Mouse (Mus musculus) thymus, postnatal 14 days (tissue): Measurements from ENCODE around the gene Hps4.
"Not testable (repeated sequence)": the region's sequence is repeated elsewhere in the genome, so short reads cannot be mapped to it uniquely, and the experiment has no call there.

Experiments used
- DNase-seq: peaks from one replicate; pipeline ENCODE4 v3.0.0; 2021

The Hps4 gene

DNA sequence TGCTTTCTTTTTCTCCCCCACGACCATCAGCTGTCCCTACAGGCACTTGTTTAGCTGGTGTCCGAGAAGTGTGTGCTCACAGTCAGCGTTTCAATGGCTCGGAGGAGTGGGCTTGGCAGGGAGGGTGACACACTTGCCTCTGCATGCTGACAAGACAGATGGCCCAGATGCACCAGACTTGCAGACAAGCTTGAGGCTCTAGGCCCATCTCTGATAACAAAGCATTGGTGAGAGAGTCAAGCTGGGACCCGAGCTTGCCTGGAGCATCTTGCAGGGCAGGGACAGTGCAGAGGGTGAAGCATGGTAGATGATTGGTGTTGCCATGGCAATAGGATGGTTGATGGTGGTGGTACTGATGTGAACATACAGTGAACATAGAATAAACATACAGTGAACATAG is 66.4 kb downstream of the Hps4 start:
- DNase-seq: no peak

DNA sequence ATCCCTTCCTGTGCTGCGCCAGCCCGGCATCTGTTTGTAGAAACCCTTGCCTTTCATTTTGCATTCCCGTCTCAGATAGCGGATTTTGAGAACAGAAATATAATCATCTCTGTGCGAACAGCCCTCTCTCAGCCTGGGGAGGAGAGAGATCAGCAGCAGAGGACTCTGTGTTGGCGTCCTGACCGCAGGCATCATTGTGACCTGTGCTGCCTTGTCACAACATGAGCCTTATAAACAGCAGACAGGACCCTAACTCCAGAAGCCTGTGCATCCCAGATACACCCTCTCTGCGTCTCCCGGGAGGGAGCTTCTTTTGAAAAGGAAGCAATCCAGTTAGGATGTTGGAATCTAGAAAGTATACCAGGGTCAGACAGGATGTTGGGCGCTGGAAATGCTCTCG is 68.2 kb downstream of the Hps4 start:
- DNase-seq: no peak

DNA sequence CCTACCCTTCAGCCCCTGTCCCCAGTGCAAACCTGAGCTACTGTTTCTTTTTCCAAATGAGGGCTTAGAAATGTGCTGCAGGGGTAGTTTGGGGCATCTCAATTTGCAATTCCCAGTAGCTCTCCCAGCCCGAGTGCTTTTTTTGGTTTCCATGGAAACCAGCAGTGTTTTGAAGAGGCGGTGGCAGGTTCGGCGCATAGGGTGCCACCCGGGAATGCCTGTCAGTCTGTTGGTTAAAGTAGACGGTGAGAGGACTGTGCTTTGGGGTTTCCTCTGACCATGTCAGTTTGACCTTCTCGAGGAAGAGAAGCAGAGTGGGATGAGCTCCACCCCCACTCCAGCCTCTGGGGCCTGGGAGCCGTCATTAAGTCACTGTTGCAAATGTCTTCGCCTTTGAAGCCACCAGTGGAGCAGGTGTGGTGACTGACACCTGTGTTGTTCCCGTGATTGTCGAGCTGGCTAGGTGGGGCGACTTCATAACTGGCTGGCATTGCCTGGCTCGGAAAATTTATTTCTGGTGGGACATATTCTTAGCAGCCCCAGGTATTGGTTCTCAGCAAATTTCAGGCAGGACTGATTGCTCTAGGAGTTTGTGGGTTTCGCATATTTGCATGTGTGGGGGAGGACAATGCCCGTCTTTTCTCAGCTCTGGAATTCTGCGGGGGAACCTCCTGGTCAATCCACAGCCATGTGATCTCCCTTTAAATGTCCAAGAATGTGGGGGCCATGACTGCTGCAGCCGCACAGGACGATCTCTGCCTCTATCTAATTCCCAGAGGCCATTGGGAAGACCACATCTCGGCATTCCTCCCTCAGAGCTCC is 68.8 kb downstream of the Hps4 start:
- DNase-seq: no peak

DNA sequence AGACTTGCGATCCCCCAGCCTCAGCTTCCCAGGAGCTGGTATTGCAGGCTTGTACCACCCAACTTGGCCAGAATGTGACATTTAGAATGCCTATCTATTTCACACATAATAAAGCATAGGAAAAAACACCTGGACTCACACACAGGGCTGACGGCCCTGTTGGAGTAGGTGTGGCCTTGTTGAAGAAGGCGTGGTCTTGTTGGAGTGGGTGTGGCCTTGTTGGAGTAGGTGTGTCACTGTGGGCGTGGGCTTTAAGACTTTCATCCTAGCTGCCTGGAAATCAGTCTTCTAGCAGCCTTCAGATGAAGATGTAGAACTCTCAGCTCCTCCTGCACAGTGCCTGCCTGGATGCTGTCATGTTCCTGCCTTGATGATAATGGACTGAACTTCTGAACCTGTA is 69.9 kb downstream of the Hps4 start:
- DNase-seq: not testable (repeated sequence)

DNA sequence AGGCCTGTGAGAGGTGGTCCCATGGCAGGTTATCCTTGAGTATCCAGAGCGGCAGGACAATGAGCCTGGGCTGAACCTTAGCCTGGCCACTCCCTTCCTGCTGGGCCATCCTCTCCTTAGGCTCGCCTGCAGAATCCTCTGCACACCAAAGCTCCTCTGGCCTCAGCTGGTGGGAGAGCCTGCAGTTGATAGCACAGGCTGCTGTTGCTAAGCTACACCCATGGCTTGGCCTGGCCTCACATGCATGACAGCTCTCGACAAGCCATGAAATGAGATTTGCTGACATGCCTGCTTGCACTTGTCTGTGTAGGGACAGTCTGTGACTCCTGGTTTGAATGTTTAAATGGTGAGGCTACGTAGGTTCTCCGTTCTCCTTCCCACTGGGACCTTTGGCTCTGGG is 73.8 kb downstream of the Hps4 start:
- DNase-seq: no peak

DNA sequence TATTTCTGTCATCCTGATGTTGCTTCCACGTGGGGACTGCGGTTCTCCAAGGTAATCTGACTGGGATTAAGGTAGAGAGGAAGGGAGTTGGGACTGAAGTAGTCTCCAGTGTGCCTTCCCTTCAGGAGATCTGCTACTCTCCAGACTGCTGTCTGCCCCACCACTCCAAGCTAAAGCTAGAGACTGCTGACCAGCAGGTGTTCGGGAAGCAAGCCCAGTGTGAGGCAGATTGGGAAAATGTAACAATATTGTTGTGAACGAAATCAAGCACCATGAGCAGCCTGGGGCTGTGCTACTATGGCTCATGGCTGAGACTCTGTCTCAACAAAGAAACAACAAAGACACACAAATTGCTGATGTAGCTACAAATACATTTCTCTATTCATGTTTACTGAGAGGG is 75.1 kb downstream of the Hps4 start:
- no peak for DNase-seq

DNA sequence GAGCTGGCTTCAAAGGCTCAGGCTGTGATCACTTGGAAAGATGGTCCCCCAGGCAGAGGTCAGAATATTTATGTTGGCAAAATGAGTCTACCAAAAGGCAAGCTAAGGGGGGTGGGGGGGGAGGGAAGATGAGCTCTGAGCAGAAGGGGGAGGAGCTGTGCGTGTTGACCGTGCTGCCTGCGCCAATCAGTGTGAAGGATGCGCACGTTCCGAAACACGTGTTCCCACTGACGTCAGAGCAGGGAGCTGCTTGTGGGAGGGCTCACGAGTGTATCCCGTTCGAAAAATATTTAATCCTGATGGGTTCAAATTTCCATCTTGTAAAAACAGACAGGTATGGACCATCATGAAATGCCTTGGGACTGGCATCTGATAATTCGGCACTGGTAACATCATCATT is 76.7 kb downstream of the Hps4 start:
- no peak for DNase-seq

DNA sequence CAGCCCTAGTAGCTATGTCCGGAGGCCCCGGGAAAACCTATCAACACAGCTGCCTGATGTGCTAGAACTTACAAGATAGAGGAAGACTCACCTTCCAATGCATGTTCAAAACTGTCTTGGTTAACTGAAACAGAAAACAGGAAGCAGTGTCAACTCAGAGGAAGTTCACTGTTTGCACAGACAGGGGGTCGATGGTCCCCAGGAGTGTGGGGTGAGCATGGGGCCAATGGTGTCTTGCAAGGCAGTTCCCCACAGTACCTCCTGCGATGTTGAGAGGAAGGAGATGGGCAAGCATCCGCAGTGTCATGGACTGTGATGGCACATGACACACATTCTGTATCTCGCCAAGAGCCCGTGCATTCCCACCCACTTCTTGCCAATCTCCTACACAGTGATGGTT is 83.8 kb downstream of the Hps4 start:
- DNase-seq: no peak

DNA sequence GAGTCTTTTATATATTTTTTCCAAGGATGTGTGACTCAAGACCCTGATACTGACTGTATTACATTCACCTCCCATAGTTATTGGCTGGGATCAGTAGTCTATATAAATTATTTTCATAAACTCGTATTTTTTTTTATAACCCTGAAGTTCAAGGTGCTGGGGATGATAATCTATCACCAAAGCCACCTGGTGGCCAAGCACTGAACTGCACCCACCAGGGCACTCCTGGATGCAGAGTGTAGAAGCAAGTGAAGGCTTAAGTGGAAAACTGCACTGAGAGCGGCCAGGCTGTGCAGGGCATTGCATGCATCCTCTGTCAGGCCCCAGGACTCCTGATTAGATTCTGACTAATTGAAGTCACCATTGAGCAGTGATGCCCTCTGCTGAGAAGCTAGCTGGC is 84.4 kb downstream of the Hps4 start:
- DNase-seq: peak; percentile 72
